Mouse (Mus musculus) ovary, postnatal 14 days (tissue): ENCODE measurements around the gene Pam16.

ENCODE experiments used
- DNase-seq: peaks from one replicate; pipeline ENCODE4 v3.0.0; 2022; ENCODE audit warnings: low spot score

The Pam16 gene

DNA sequence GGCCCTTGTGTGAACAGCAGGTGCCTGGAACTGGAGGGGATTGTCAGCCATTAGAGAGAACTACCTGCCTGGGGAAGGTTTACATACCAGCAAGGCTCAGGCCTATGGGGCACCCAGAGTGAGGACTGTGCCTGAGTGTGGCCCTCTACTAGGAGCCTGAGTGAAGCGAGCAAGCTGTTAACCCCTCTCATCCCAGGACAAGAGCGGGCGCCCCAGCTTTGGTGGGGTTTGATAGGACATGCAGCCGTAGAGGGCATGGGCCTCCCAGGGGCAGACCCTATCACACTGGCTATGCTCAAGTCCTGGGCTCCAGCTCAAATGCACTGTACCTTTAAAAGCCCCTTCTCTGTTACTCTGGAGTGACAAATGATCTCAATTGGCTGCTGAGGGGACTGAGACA, 22.0 kb upstream of the Pam16 start:
- no peak for DNase-seq

DNA sequence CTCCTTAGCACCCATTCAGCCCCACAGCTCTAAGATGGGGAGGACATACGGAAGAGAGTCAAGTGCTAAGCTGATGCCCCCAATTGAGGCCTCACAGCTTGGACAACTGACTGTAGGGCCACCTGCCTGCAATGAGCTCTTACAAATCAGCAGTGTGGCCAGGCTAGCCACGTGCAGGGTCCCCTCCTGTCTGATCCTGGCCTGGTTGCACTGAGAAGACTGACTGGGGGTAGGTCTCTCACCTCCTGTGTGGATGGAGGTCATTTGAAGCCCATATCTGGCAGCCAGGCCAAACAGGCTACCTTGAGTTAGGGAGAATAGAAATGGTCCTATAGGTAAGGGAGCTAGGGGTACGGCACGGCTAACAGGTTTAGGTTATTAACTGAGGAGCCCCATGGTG, 21.1 kb upstream of the Pam16 start:
- no peak for DNase-seq

GRCm38 (mm10) chr16:4643670-4644419, 19.1 kb upstream of the Pam16 start:
- peak; percentile 80 for DNase-seq

DNA sequence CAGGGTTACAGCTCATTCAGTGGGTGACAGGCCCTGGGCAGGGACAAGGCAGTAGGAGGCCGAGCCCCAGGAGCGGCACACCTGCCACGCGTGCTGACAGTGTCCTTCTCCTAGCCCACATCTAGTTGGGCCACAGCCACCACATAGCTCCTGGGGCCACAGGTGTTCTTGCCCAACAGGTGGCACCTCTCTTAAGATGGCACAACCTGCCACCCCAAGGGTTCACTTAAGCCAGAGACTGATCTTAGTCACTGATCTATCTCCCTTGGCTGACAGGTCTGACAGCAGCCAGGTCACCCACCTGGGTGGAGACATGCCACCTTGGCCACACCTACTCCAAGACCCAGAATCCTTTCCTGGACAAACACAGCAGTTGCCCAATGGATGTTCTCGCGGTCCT, 18.1 kb upstream of the Pam16 start:
- no peak for DNase-seq

- DNase-seq, result peak; percentile 51
These were observed 17.4 kb upstream of the Pam16 start for GRCm38 (mm10) chr16:4642190-4642589.

DNA sequence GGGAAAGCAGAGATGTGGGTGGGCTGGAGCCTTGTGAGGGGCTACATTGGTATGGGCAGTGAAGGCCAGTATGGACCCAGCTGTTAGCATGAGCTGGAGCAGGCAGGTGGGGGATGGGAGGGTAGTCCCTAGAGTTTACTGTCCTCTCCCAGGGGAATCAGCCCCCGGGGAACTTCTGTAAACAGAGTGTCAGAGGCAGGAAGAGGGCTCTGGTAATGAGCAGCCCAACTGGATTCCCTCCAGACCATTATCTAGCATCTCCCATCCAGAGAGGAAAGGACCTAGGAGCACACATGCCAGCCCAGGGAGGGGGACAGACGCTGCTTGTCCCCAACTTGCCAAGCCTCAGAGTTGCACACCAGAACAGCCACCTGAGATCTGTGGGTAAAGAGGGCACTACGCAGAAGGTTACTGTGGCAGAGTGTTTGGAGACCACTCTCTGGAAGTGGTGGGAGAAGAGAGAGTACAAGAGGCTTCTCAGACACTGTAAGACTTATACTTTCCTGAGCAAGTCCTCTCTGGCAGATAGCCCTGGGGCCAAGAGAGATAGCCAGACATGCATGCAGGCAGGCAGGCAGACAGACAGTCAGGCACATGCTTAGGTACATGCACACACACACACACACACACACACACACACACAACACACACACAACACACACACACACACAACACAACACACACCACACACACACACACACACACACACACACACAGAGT, 16.5 kb upstream of the Pam16 start:
- no peak for DNase-seq

GRCm38 (mm10) chr16:4640267-4641005, 15.6 kb upstream of the Pam16 start:
- no peak for DNase-seq

DNA sequence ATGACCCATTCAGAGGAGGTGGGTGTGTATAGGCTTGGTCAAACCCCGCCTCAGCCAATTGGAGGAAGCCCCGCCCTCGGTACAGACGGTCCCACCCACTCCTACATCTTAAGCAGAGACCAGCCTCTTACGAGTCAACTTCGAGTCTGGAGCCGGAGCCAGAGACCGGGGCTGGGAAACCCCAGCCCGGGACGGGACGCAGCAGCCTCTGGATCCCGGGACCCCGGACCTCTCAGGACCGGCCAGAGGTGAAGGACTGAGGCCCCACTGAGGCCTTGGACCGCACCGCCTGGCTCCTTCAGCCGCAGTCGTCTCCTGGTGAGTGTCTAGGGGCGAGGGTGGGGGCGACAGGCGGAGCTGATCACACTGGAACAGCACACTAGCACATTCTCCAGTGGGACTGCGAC, 15.0 kb upstream of the Pam16 start, which contains the start of the genes Vasn and Dnaja3:
Gene Vasn (plus strand): TSS at position 111 of the 407 bp plus-strand sequence.
Gene Dnaja3 (plus strand): TSS at position 159 of the 407 bp plus-strand sequence.
- DNase-seq, result peak; percentile 77

- DNase-seq, result no peak
These were observed 14.2 kb upstream of the Pam16 start for GRCm38 (mm10) chr16:4638891-4639390.

DNA sequence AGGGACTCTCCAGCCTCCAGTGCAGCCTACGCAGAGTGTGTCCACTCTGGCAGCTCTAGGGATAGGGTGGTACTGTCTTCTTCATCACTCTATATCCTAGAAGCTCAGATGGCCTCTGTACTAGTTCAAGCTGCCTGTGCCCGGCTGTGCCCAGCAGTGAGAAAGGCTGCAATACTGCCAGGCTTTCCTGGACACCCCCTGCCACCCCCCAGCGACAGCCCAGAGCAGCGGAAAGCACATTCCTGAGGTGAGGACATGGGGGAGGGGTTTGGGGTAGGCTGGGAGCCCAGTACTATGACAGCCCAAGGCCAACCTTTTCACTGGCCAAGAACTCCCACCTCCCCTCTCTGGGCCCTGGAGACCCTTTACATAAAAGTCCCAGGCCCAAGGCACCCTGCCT, 11.0 kb upstream of the Pam16 start:
- DNase-seq, result no peak

GRCm38 (mm10) chr16:4634681-4635080, 9.9 kb upstream of the Pam16 start:
- no peak for DNase-seq

GRCm38 (mm10) chr16:4633661-4634060, 8.9 kb upstream of the Pam16 start:
- no peak for DNase-seq

DNA sequence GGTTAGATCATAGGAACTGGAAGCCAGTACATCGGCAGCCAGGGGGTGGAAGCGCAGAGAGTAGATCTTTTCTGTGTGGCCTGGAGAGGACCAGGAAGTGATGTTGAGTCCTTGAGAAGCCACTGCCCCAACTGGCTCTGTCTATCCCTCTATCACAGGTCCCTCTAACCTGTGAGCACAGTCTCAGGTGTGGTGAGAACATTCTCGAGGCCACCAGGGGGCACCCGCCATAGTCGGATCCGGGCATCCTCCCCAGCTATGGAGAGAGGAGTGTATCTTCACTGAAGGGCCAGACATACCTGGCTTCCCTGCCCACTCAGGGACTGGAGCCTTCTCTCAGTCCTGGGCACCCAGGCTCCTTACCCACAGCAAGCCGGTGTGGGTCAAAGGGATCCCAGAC, 7.3 kb upstream of the Pam16 start:
- DNase-seq, result no peak

GRCm38 (mm10) chr16:4629950-4630349, 5.2 kb upstream of the Pam16 start:
- peak; percentile 84 for DNase-seq

- no peak for DNase-seq
These were observed 4.2 kb upstream of the Pam16 start for GRCm38 (mm10) chr16:4628898-4629419.

GRCm38 (mm10) chr16:4627105-4627504, 2.3 kb upstream of the Pam16 start:
- no peak for DNase-seq

GRCm38 (mm10) chr16:4624074-4624473, 714 bp downstream of the Pam16 start:
- no peak for DNase-seq

DNA sequence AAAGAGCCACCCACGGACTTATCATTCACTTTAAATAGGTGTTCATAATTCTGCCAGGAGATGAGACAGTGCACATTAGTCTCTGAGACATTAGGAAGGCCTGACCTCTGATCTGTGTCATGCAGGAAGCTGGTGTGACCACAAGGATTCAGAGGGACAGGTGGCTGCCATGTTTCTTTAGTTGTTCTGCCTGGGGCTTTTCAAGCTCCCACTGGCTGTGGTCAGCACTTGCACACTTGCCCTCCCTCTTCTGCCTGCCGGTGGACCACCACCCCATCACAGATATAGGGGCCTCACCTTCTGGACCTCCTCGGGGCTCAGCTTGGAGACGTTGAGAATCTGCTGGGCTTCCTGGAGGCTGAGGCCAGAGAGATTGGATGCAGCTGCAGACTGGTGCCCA, 8.0 kb downstream of the Pam16 start:
- no peak for DNase-seq

GRCm38 (mm10) chr16:4615297-4615696, 9.5 kb downstream of the Pam16 start:
- no peak for DNase-seq

DNA sequence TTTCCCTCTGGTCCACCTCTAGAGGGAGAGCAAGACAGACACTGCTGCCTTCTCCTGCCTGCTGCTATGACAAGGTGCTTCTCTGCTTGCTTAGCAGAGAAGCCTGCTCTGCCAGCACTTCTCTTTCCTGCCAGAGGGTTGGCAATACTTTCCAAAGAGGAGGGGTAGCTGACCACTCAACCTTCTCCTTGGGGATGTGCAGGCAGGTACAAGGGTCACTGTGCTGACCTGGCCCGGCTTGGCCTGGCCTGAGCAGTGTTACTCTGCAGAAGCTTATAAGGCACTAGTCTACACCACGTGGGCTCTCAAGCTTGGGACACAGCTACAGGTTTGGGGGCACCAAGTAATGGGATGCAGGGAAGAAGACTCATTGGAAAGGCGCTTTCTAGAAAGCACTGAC, 10.1 kb downstream of the Pam16 start:
- no peak for DNase-seq

DNA sequence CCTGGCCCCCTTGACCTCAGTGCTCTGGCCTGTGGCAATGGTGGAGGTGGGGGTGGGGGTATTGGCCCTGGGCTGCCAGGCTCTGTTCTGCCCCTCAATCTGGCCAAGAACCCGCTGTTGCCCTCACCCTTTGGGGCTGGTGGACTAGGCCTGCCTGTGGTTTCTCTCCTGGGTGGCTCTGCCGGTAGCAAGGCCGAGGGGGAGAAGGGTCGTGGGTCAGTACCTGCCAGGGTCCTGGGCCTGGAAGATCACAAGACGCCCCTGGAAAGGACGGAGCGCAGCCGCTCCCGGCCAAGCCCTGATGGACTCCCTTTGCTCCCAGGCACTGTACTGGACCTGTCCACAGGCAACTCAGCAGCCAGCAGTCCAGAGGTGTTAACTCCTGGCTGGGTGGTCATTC, 11.1 kb downstream of the Pam16 start:
- DNase-seq, result no peak

DNA sequence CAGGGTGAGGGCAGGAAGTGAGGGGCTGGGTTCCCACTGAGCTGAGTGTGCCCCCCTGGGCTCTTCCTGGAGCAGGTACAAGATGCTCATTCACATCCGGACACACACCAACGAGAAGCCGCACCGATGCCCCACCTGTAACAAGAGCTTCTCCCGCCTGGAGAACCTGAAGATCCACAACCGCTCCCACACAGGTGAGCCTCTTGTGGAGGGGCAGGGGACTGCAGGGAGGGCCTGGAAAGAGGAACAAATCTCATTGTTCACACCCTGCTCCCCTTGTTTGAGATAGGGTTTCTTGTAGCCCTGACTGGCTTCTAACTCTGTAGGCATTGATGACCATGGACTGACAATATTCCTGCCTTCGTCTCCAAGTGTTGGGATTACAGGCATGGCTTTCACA, 13.1 kb downstream of the Pam16 start:
- no peak for DNase-seq
